Mouse (Mus musculus): ENCODE measurements around the gene Gm11639. TPM values are rescaled to one million over a fixed set of nuclear protein-coding genes. Genes with fewer than 3 reads are reported as not detected.

Gm11639 gene
- total and polyA plus RNA-seq, 3 experiments, result 0.21 to 0.67 (median 0.32) TPM

- TF ChIP-seq MAZ (IDR thresholded peaks at IDR 0.05; ENCODE audit: low read depth, low read length), result no peak
- DNase-seq (ENCODE audit: extremely low read depth), result no peak
- dilution Hi-C loops (cut with MboI; ENCODE audit: extremely low pct_ligation_motif_present, extremely low pct_unique_long_range_greater_than_20kb, low sequenced_read_pairs), result no loop called here
- in situ Hi-C loops (cut with MboI; ENCODE audit: low pct_ligation_motif_present, low pct_unique_long_range_greater_than_20kb, low sequenced_read_pairs), result no loop called here
- no peak overlapping the region for H3K4me2 ChIP-seq (ENCODE audit: insufficient read depth, low read depth, poor library complexity, severe bottlenecking)
- H3K36me3 ChIP-seq (replicated peaks in 1 of 2; ENCODE audit: control insufficient read depth in 1 of 2, insufficient read depth in 1 of 2, low read length in 1 of 2), result no peaks in the 10 kb centered on the region
- H3K9me3 ChIP-seq (replicated peaks; ENCODE audit: low read length), result no peaks in the 10 kb centered on the region
- no peak overlapping the region for H3K27ac ChIP-seq (ENCODE audit: insufficient read depth, low read depth)
- H3K79me2 ChIP-seq (replicated peaks; ENCODE audit: control insufficient read depth, extremely low read depth, insufficient read depth, poor library complexity, severe bottlenecking), result no peaks in the 10 kb centered on the region
- no peaks in the 10 kb centered on the region for H3K27me3 ChIP-seq (replicated peaks)
- no peak overlapping the region for H3K9ac ChIP-seq (ENCODE audit: insufficient read depth, low read depth)
- no peak overlapping the region for H3K4me3 ChIP-seq (replicated peaks in 1 of 3; ENCODE audit: low read depth in 2 of 3, low read length in 2 of 3, poor library complexity in 1 of 3)
- peaks cover 2 to 5% of the 10 kb centered on the region in 2 experiments; a peak in 2 of 4 replicates for H3K4me1 ChIP-seq (ENCODE audit: control insufficient read depth in 1 of 2, insufficient read depth in 2 of 2)
These were observed 282.9 kb downstream of the Gm11639 start for GRCm38 (mm10) chr11:104968388-104968787.

GRCm38 (mm10) chr11:104971322-104971721 lies 285.8 kb downstream of the Gm11639 start:
- no peak for TF ChIP-seq SMC3 (IDR thresholded peaks at IDR 0.05; ENCODE audit: low read depth, low read length)
- TF ChIP-seq TCF12 (IDR thresholded peaks at IDR 0.05; ENCODE audit: low read depth, low read length), result no peak
- no peak for TF ChIP-seq BHLHE40 (IDR thresholded peaks at IDR 0.05; ENCODE audit: low read depth, low read length)
- TF ChIP-seq KAT2A (IDR thresholded peaks at IDR 0.05; ENCODE audit: insufficient replicate concordance, low read length), result no peak
- no peak for TF ChIP-seq USF2 (conservative IDR thresholded peaks at IDR 0.05; ENCODE audit: low read depth, low read length)
- TF ChIP-seq ELF1 (IDR thresholded peaks at IDR 0.05; ENCODE audit: low read depth, low read length), result no peak
- TF ChIP-seq CHD2 (IDR thresholded peaks at IDR 0.05; ENCODE audit: low read length), result no peak
- TF ChIP-seq MAX (IDR thresholded peaks at IDR 0.05; ENCODE audit: low read length), result no peak
- TF ChIP-seq ZKSCAN1 (IDR thresholded peaks at IDR 0.05; ENCODE audit: borderline replicate concordance, low read depth, low read length), result no peak
- TF ChIP-seq MYC (IDR thresholded peaks at IDR 0.05; ENCODE audit: low read depth, low read length), result no peak
- H3K36me3 ChIP-seq (replicated peaks in 1 of 2; ENCODE audit: control insufficient read depth in 1 of 2, insufficient read depth in 1 of 2, low read length in 1 of 2), result no peaks in the 10 kb centered on the region
- no peak overlapping the region for H3K4me3 ChIP-seq (replicated peaks in 1 of 3; ENCODE audit: low read depth in 2 of 3, low read length in 2 of 3, poor library complexity in 1 of 3)
- no peak overlapping the region for H3K4me2 ChIP-seq (ENCODE audit: insufficient read depth, low read depth, poor library complexity, severe bottlenecking)
- DNase-seq (ENCODE audit: extremely low read depth), result no peak
- H3K27ac ChIP-seq (ENCODE audit: insufficient read depth, low read depth), result no peak overlapping the region
- no peaks in the 10 kb centered on the region for H3K27me3 ChIP-seq (replicated peaks)
- H3K9ac ChIP-seq (ENCODE audit: insufficient read depth, low read depth), result no peak overlapping the region
- dilution Hi-C loops (cut with MboI; ENCODE audit: extremely low pct_ligation_motif_present, extremely low pct_unique_long_range_greater_than_20kb, low sequenced_read_pairs), result no loop called here
- H3K9me3 ChIP-seq (replicated peaks; ENCODE audit: low read length), result no peaks in the 10 kb centered on the region
- in situ Hi-C loops (cut with MboI; ENCODE audit: low pct_ligation_motif_present, low pct_unique_long_range_greater_than_20kb, low sequenced_read_pairs), result no loop called here
- H3K4me1 ChIP-seq (ENCODE audit: control insufficient read depth in 1 of 2, insufficient read depth in 2 of 2), result peaks cover 4 to 5% of the 10 kb centered on the region in 2 experiments; a peak in 2 of 4 replicates
- no peaks in the 10 kb centered on the region for H3K79me2 ChIP-seq (replicated peaks; ENCODE audit: control insufficient read depth, extremely low read depth, insufficient read depth, poor library complexity, severe bottlenecking)

DNA sequence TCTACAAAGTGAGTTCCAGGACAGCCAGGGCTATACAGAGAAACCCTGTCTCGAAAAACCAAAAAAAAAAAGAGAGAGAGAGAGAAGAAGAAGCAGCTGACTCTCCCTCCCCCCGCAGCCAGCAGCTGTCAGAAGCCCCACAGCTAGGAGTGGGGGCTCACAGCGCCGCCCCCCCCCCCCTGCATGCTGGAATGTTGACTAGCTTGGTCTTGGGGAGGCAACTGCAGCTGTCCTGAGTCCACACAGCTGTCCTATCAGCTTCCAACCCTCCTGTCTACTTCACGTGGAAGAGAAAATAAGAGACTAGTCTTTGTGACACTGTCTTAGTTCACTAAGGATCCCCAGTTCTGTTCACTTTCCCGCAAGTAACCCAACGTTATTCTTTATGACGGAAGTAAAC lies 287.0 kb downstream of the Gm11639 start:
- Histone ChIP-seq H3K4me2 (ENCODE audit: insufficient read depth, low read depth, poor library complexity, severe bottlenecking) (no peak overlapping the region), H3K4me3 (replicated peaks in 1 of 3; ENCODE audit: low read depth in 2 of 3, low read length in 2 of 3, poor library complexity in 1 of 3) (no peak overlapping the region), H3K27me3 (replicated peaks) (no peaks in the 10 kb centered on the region), H3K79me2 (replicated peaks; ENCODE audit: control insufficient read depth, extremely low read depth, insufficient read depth, poor library complexity, severe bottlenecking) (no peaks in the 10 kb centered on the region), H3K36me3 (replicated peaks in 1 of 2; ENCODE audit: control insufficient read depth in 1 of 2, insufficient read depth in 1 of 2, low read length in 1 of 2) (no peaks in the 10 kb centered on the region), H3K4me1 (ENCODE audit: control insufficient read depth in 1 of 2, insufficient read depth in 2 of 2) (peaks cover 4 to 5% of the 10 kb centered on the region in 2 experiments; a peak in 2 of 4 replicates), H3K27ac (ENCODE audit: insufficient read depth, low read depth) (no peak overlapping the region), H3K9ac (ENCODE audit: insufficient read depth, low read depth) (no peak overlapping the region), H3K9me3 (replicated peaks; ENCODE audit: low read length) (no peaks in the 10 kb centered on the region)
- dilution Hi-C loops (cut with MboI; ENCODE audit: extremely low pct_ligation_motif_present, extremely low pct_unique_long_range_greater_than_20kb, low sequenced_read_pairs), result no loop called here
- TF ChIP-seq GABPA (IDR thresholded peaks at IDR 0.05; ENCODE audit: insufficient replicate concordance, low read depth, low read length), result no peak
- TF ChIP-seq TBP (conservative IDR thresholded peaks at IDR 0.05; ENCODE audit: low read depth, low read length), result no peak
- no peak for TF ChIP-seq ELF1 (IDR thresholded peaks at IDR 0.05; ENCODE audit: low read depth, low read length)
- no peak for TF ChIP-seq MAX (IDR thresholded peaks at IDR 0.05; ENCODE audit: low read length)
- TF ChIP-seq MYC (IDR thresholded peaks at IDR 0.05; ENCODE audit: low read depth, low read length), result no peak
- TF ChIP-seq SIN3A (IDR thresholded peaks at IDR 0.05; ENCODE audit: low read length), result no peak
- no peak for TF ChIP-seq CTCF (conservative IDR thresholded peaks at IDR 0.05 in 1 of 2, IDR thresholded peaks at IDR 0.05 in 1 of 2; ENCODE audit: low read depth in 2 of 2, low read length in 2 of 2)
- TF ChIP-seq NELFE (IDR thresholded peaks at IDR 0.05; ENCODE audit: low read depth, low read length), result no peak
- no peak for TF ChIP-seq JUN (IDR thresholded peaks at IDR 0.05; ENCODE audit: insufficient read depth, low read depth, low read length)
- DNase-seq (ENCODE audit: extremely low read depth), result no peak
- in situ Hi-C loops (cut with MboI; ENCODE audit: low pct_ligation_motif_present, low pct_unique_long_range_greater_than_20kb, low sequenced_read_pairs), result no loop called here

Data from CH12.LX (cell line).